Mouse (Mus musculus): Measurements from ENCODE around the gene Rab3a.

Rab3a gene

GRCm38 (mm10) chr8:70754043-70754870, at the start of gene Rab3a:
TSS of gene Rab3a (plus strand) at chr8:70754679.
- DNase-seq, result peak; percentile 99

GRCm38 (mm10) chr8:70708281-70708680, 46.2 kb upstream of the Rab3a start:
- DNase-seq, result no peak

GRCm38 (mm10) chr8:70709794-70710193, 44.7 kb upstream of the Rab3a start:
- no peak for DNase-seq

- no peak for DNase-seq
Observed at GRCm38 (mm10) chr8:70710296-70710695, 44.2 kb upstream of the Rab3a start.

GRCm38 (mm10) chr8:70711041-70711440, 43.4 kb upstream of the Rab3a start:
- DNase-seq, result no peak

- DNase-seq, result no peak
Observed at GRCm38 (mm10) chr8:70713991-70714390, 40.5 kb upstream of the Rab3a start.

- DNase-seq, result no peak
Observed at GRCm38 (mm10) chr8:70715086-70715485, 39.4 kb upstream of the Rab3a start.

GRCm38 (mm10) chr8:70716521-70717400, 37.7 kb upstream of the Rab3a start:
- no peak for DNase-seq

GRCm38 (mm10) chr8:70718297-70718696, 36.2 kb upstream of the Rab3a start, which contains the start of gene Gm3336:
TSS of gene Gm3336 (plus strand) at chr8:70718543.
- DNase-seq, result peak; percentile 68 to 75

GRCm38 (mm10) chr8:70719796-70720270, 34.6 kb upstream of the Rab3a start:
- peak; percentile 67 to 68 for DNase-seq

GRCm38 (mm10) chr8:70720739-70721138, 33.7 kb upstream of the Rab3a start:
- DNase-seq, result peak; percentile 77 to 81

- DNase-seq, result no peak
Observed at GRCm38 (mm10) chr8:70721601-70722000, 32.9 kb upstream of the Rab3a start.

GRCm38 (mm10) chr8:70723486-70724210, 30.8 kb upstream of the Rab3a start, which contains the start of gene Pde4c:
TSS of gene Pde4c (plus strand) at chr8:70723720.
- peak; percentile 78 to 87 for DNase-seq

GRCm38 (mm10) chr8:70724216-70724615, 30.3 kb upstream of the Rab3a start:
- DNase-seq, result no peak

GRCm38 (mm10) chr8:70725792-70726447, 28.6 kb upstream of the Rab3a start:
- DNase-seq, result peak in 1 of 2 experiments; percentile 52

- no peak for DNase-seq
Observed at GRCm38 (mm10) chr8:70726721-70727120, 27.8 kb upstream of the Rab3a start.

GRCm38 (mm10) chr8:70729808-70730475, 24.5 kb upstream of the Rab3a start:
- DNase-seq, result peak; percentile 42 to 55

GRCm38 (mm10) chr8:70730956-70731355, 23.5 kb upstream of the Rab3a start:
- DNase-seq, result no peak

- no peak for DNase-seq
Observed at GRCm38 (mm10) chr8:70737705-70738104, 16.8 kb upstream of the Rab3a start.

GRCm38 (mm10) chr8:70738211-70738610, 16.3 kb upstream of the Rab3a start:
- peak; percentile 84 to 91 for DNase-seq

GRCm38 (mm10) chr8:70741661-70742060, 12.8 kb upstream of the Rab3a start:
- no peak for DNase-seq
